Mouse (Mus musculus) bone marrow macrophage, adult 2 months (primary cell): ENCODE measurements around the gene Naa60.

Source experiments
- CTCF ChIP-seq: IDR thresholded peaks from 2 replicates; pipeline ENCODE4 v1.5.1; 2012; ENCODE audit warnings: low read depth, mild to moderate bottlenecking, low read length, moderate library complexity
- POLR2A ChIP-seq: IDR thresholded peaks from 2 replicates; pipeline ENCODE4 v1.6.1; 2012; ENCODE audit warnings: mild to moderate bottlenecking, low read depth, low read length, borderline replicate concordance

- no peak for TF ChIP-seq POLR2A
- TF ChIP-seq CTCF, result no peak
Measured at GRCm38 (mm10) chr16:3828021-3828420, 44.2 kb upstream of the Naa60 start.
